Mouse (Mus musculus): ENCODE results near the gene Gm37240. TPM values are rescaled to one million over a fixed set of nuclear protein-coding genes. Genes with fewer than 3 reads are reported as not detected.

Gene Gm37240
- polyA plus RNA-seq, 1 experiment, result 0.91 TPM

- Histone ChIP-seq H3K9me3 (replicated peaks; ENCODE audit: control insufficient read depth, insufficient read depth, low read length, poor library complexity, severe bottlenecking) (no peaks in the 10 kb centered on the region), H3K9ac (ENCODE audit: low read depth, poor library complexity, severe bottlenecking) (no peak overlapping the region), H3K4me1 (ENCODE audit: control insufficient read depth, insufficient read depth, low read length) (no peaks in the 10 kb centered on the region), H3K27ac (ENCODE audit: insufficient read depth, low read length) (no peak overlapping the region), H3K36me3 (ENCODE audit: control insufficient read depth, insufficient read depth, low read length, poor library complexity, severe bottlenecking) (no peaks in the 10 kb centered on the region), H3K4me3 (ENCODE audit: low read depth, low read length) (no peak overlapping the region), H3K27me3 (ENCODE audit: control insufficient read depth, insufficient read depth, low read length, poor library complexity, severe bottlenecking) (no peaks in the 10 kb centered on the region)
- TF ChIP-seq EP300 (IDR thresholded peaks at IDR 0.05; ENCODE audit: insufficient read depth, low read depth, low read length) (no peak), POLR2A (IDR thresholded peaks at IDR 0.05; ENCODE audit: insufficient read depth, low read length) (no peak), CTCF (IDR thresholded peaks at IDR 0.05; ENCODE audit: low read depth, low read length) (no peak)
These were observed 718.5 kb downstream of the Gm37240 start for GRCm38 (mm10) chr3:85168816-85169215.

GRCm38 (mm10) chr3:85164931-85165330 lies 722.4 kb downstream of the Gm37240 start:
- TF ChIP-seq CTCF (IDR thresholded peaks at IDR 0.05; ENCODE audit: low read depth, low read length) (no peak), POLR2A (IDR thresholded peaks at IDR 0.05; ENCODE audit: insufficient read depth, low read length) (no peak), EP300 (IDR thresholded peaks at IDR 0.05; ENCODE audit: insufficient read depth, low read depth, low read length) (no peak)
- H3K27ac ChIP-seq (ENCODE audit: insufficient read depth, low read length), result no peak overlapping the region
- H3K9ac ChIP-seq (ENCODE audit: low read depth, poor library complexity, severe bottlenecking), result no peak overlapping the region
- H3K4me1 ChIP-seq (ENCODE audit: control insufficient read depth, insufficient read depth, low read length), result no peaks in the 10 kb centered on the region
- H3K27me3 ChIP-seq (ENCODE audit: control insufficient read depth, insufficient read depth, low read length, poor library complexity, severe bottlenecking), result no peaks in the 10 kb centered on the region
- no peaks in the 10 kb centered on the region for H3K36me3 ChIP-seq (ENCODE audit: control insufficient read depth, insufficient read depth, low read length, poor library complexity, severe bottlenecking)
- no peak overlapping the region for H3K4me3 ChIP-seq (ENCODE audit: low read depth, low read length)
- H3K9me3 ChIP-seq (replicated peaks; ENCODE audit: control insufficient read depth, insufficient read depth, low read length, poor library complexity, severe bottlenecking), result no peaks in the 10 kb centered on the region

- H3K4me3 ChIP-seq (ENCODE audit: low read depth, low read length), result no peak overlapping the region
- no peaks in the 10 kb centered on the region for H3K36me3 ChIP-seq (ENCODE audit: control insufficient read depth, insufficient read depth, low read length, poor library complexity, severe bottlenecking)
- no peak overlapping the region for H3K9ac ChIP-seq (ENCODE audit: low read depth, poor library complexity, severe bottlenecking)
These were observed 723.9 kb downstream of the Gm37240 start for GRCm38 (mm10) chr3:85163396-85163795.

GRCm38 (mm10) chr3:85162430-85162829 lies 724.9 kb downstream of the Gm37240 start:
- H3K4me1 ChIP-seq (ENCODE audit: control insufficient read depth, insufficient read depth, low read length), result no peaks in the 10 kb centered on the region
- no peaks in the 10 kb centered on the region for H3K27me3 ChIP-seq (ENCODE audit: control insufficient read depth, insufficient read depth, low read length, poor library complexity, severe bottlenecking)
- no peak overlapping the region for H3K9ac ChIP-seq (ENCODE audit: low read depth, poor library complexity, severe bottlenecking)
- no peak overlapping the region for H3K4me3 ChIP-seq (ENCODE audit: low read depth, low read length)
- no peaks in the 10 kb centered on the region for H3K36me3 ChIP-seq (ENCODE audit: control insufficient read depth, insufficient read depth, low read length, poor library complexity, severe bottlenecking)
- no peaks in the 10 kb centered on the region for H3K9me3 ChIP-seq (replicated peaks; ENCODE audit: control insufficient read depth, insufficient read depth, low read length, poor library complexity, severe bottlenecking)
- no peak overlapping the region for H3K27ac ChIP-seq (ENCODE audit: insufficient read depth, low read length)
- TF ChIP-seq EP300 (IDR thresholded peaks at IDR 0.05; ENCODE audit: insufficient read depth, low read depth, low read length), result no peak

More at GRCm38 (mm10) chr3:85163396-85163795, 723.9 kb downstream of the Gm37240 start:
- no peak for TF ChIP-seq EP300 (IDR thresholded peaks at IDR 0.05; ENCODE audit: insufficient read depth, low read depth, low read length)
- TF ChIP-seq CTCF (IDR thresholded peaks at IDR 0.05; ENCODE audit: low read depth, low read length), result no peak
- no peak for TF ChIP-seq POLR2A (IDR thresholded peaks at IDR 0.05; ENCODE audit: insufficient read depth, low read length)
- Histone ChIP-seq H3K27ac (ENCODE audit: insufficient read depth, low read length) (no peak overlapping the region), H3K27me3 (ENCODE audit: control insufficient read depth, insufficient read depth, low read length, poor library complexity, severe bottlenecking) (no peaks in the 10 kb centered on the region), H3K9me3 (replicated peaks; ENCODE audit: control insufficient read depth, insufficient read depth, low read length, poor library complexity, severe bottlenecking) (no peaks in the 10 kb centered on the region), H3K4me1 (ENCODE audit: control insufficient read depth, insufficient read depth, low read length) (no peaks in the 10 kb centered on the region)

- H3K27me3 ChIP-seq (ENCODE audit: control insufficient read depth, insufficient read depth, low read length, poor library complexity, severe bottlenecking), result no peaks in the 10 kb centered on the region
These were observed 726.5 kb downstream of the Gm37240 start for GRCm38 (mm10) chr3:85160816-85161215.

GRCm38 (mm10) chr3:85159631-85160030 lies 727.7 kb downstream of the Gm37240 start:
- H3K4me1 ChIP-seq (ENCODE audit: control insufficient read depth, insufficient read depth, low read length), result no peaks in the 10 kb centered on the region
- no peaks in the 10 kb centered on the region for H3K36me3 ChIP-seq (ENCODE audit: control insufficient read depth, insufficient read depth, low read length, poor library complexity, severe bottlenecking)
- H3K27ac ChIP-seq (ENCODE audit: insufficient read depth, low read length), result no peak overlapping the region
- no peaks in the 10 kb centered on the region for H3K27me3 ChIP-seq (ENCODE audit: control insufficient read depth, insufficient read depth, low read length, poor library complexity, severe bottlenecking)
- H3K4me3 ChIP-seq (ENCODE audit: low read depth, low read length), result no peak overlapping the region
- H3K9ac ChIP-seq (ENCODE audit: low read depth, poor library complexity, severe bottlenecking), result no peak overlapping the region
- TF ChIP-seq CTCF (IDR thresholded peaks at IDR 0.05; ENCODE audit: low read depth, low read length) (no peak), EP300 (IDR thresholded peaks at IDR 0.05; ENCODE audit: insufficient read depth, low read depth, low read length) (no peak), POLR2A (IDR thresholded peaks at IDR 0.05; ENCODE audit: insufficient read depth, low read length) (no peak)
- H3K9me3 ChIP-seq (replicated peaks; ENCODE audit: control insufficient read depth, insufficient read depth, low read length, poor library complexity, severe bottlenecking), result no peaks in the 10 kb centered on the region

More at GRCm38 (mm10) chr3:85160816-85161215, 726.5 kb downstream of the Gm37240 start:
- Histone ChIP-seq H3K9ac (ENCODE audit: low read depth, poor library complexity, severe bottlenecking) (no peak overlapping the region), H3K4me1 (ENCODE audit: control insufficient read depth, insufficient read depth, low read length) (no peaks in the 10 kb centered on the region), H3K9me3 (replicated peaks; ENCODE audit: control insufficient read depth, insufficient read depth, low read length, poor library complexity, severe bottlenecking) (no peaks in the 10 kb centered on the region), H3K36me3 (ENCODE audit: control insufficient read depth, insufficient read depth, low read length, poor library complexity, severe bottlenecking) (no peaks in the 10 kb centered on the region), H3K27ac (ENCODE audit: insufficient read depth, low read length) (no peak overlapping the region), H3K4me3 (ENCODE audit: low read depth, low read length) (no peak overlapping the region)
- TF ChIP-seq EP300 (IDR thresholded peaks at IDR 0.05; ENCODE audit: insufficient read depth, low read depth, low read length), result no peak
- no peak for TF ChIP-seq POLR2A (IDR thresholded peaks at IDR 0.05; ENCODE audit: insufficient read depth, low read length)
- TF ChIP-seq CTCF (IDR thresholded peaks at IDR 0.05; ENCODE audit: low read depth, low read length), result no peak

Measured in ES-Bruce4 (cell line).